Mouse (Mus musculus): ENCODE data around the gene Rccd1.

Gene Rccd1

DNA sequence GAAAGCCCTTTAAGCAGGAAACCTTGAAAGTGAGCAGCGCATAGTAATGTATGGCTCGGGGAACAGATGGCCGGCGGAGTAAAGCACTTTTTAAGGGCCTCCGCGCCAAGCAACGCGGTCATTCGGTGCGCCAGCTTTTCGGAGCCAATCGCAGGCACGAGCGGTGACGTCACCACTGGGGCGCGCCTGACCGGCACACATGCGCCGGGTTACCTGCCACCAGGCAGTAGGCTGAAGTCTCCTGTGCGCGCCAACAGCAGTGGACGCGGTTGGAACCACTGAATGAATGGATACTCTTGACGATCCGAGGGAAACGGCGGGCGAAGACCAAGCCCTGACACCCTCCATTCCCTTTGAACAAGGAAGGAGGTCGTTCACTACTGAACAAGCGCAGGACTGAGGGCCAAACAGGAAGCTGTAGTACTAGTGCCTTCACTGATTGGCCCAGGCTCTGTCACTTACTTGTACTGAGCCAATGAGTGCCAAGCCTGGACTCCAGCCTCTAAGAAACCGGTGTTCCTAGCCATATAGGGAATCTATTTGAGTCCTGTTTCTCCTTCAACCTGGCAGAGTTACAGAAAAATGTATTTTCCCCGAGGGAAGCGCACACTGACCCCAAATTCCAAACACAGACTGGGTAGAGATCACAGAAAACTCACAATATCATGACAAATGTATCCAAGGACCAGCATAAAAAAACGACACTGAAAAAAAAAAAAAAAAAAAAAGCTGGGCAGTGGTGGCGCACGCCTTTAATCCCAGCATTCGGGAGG lies at the start of gene Rccd1:
Gene Rccd1 (minus strand): TSS at position 412 of the 773 bp plus-strand sequence.
- in situ Hi-C loops (cut with MboI; ENCODE audit: low pct_unique_long_range_greater_than_20kb in 1 of 2, low sequenced_read_pairs in 2 of 2, unreplicated experiment in 1 of 2), result loop anchor here in 1 of 2 experiments (25.0 kb wide), 2 partner anchors 637 to 887 kb away; no protein-coding TSS in a partner anchor

DNA sequence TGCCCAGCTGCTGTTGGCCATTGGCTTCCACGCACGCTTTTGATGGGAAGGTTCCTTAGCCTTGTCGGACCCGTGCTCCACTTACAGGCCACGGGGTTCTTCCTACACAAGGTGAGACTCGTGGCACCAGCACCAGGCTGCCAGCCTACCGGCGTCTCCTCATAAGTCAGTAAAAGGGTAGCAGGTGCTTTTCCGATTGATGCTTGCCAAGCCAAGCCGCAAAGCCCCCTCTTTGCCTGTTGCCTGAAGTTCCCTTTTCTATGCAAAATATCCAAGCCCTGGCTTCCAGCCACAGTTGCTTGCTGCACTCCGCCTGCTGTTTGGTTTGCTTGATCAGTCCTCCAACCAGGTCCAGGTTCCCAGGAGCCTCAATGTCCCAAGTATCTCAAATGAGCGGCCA lies 49.6 kb upstream of the Rccd1 start:
- in situ Hi-C loops (cut with MboI; ENCODE audit: low pct_unique_long_range_greater_than_20kb in 1 of 2, low sequenced_read_pairs in 2 of 2, unreplicated experiment in 1 of 2), result loop anchor here (10.0 kb wide), 1 partner anchor 229 kb away; no protein-coding TSS in a partner anchor

DNA sequence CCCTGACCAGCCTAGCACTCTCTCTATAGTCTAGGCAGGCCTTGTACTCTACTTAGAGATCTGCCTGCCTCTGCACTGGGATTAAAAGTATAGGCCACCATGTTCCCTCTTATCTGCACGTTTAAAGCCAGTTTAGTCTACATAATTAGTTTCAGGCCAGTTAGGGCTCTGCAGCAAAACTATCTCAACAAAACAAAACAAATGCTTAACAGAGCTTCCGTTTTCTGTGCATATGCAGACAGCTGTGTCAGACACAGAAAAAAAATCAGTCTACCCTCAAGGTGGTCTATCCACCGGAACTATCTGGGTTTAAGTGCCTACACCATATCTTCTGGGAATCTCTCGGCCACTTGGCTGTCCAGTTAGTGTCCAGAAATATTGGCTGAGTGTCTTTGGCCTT lies 49.1 kb upstream of the Rccd1 start:
- in situ Hi-C loops (cut with MboI; ENCODE audit: low pct_unique_long_range_greater_than_20kb in 1 of 2, low sequenced_read_pairs in 2 of 2, unreplicated experiment in 1 of 2), result loop anchor here (10.0 kb wide), 1 partner anchor 229 kb away; no protein-coding TSS in a partner anchor

DNA sequence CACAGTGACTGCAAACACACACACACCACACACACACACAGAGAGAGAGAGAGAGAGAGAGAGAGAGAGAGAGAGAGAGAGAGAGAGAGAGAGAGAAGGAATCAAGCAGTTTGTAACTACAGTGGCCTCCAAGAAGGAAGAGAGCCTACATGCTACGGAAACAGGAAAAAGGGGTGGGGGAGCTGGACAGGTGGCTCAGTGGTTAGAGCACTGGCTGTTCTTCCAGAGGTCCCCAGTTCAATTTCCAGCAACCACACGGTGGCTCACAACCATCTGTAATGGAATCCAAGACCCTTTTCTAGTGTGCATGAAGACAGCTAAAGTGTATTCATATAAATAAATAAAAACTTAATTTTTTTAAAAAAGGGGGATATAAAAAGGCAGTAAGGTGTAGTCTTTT lies 48.4 kb upstream of the Rccd1 start:
- in situ Hi-C loops (cut with MboI; ENCODE audit: low pct_unique_long_range_greater_than_20kb in 1 of 2, low sequenced_read_pairs in 2 of 2, unreplicated experiment in 1 of 2), result loop anchor here (10.0 kb wide), 1 partner anchor 228 kb away; no protein-coding TSS in a partner anchor

GRCm38 (mm10) chr7:80372166-80372565 lies 47.9 kb upstream of the Rccd1 start:
- in situ Hi-C loops (cut with MboI; ENCODE audit: low pct_unique_long_range_greater_than_20kb in 1 of 2, low sequenced_read_pairs in 2 of 2, unreplicated experiment in 1 of 2), result loop anchor here (10.0 kb wide), 1 partner anchor 227 kb away; no protein-coding TSS in a partner anchor

DNA sequence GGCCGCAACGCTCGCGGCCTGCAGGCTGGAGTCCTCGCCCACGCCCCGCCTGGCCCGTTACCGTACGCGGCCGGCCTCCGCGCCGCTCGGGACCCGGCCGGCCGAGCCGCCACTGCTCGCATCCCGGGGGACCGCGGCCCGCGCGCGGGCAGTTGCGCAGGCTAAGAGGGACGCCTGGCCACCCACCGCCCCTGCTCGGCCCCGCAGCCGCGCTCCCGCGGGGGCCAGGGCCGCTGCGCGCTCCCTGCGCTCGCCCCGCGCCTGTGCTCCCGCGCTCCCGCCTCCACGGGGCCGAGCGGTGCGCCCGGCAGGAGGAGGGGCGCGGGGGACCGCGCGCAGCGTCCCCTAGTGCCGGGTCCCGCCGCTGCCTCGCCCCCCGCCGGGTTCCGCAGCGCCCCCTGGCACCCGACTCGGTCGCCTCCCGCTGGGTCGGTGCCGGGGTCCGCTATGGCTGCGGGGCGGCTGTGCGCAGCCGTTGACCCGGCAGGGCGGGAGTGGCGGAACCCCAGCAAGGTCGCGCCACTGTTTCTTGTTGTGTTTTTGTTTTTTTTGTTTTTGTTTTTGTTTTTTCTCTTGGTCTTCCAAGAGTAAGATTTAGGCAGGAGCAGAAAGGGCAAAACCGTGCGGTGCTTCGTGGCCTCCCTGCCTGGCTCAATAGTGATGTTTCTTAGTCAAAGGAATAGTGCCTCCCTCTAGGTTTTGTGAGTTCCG lies 46.9 kb upstream of the Rccd1 start, which contains the start of gene Man2a2:
Gene Man2a2 (minus strand): TSS at position 335 of the 711 bp plus-strand sequence.
- in situ Hi-C loops (cut with MboI; ENCODE audit: low pct_unique_long_range_greater_than_20kb in 1 of 2, low sequenced_read_pairs in 2 of 2, unreplicated experiment in 1 of 2), result loop anchor here (10.0 kb wide), 1 partner anchor 226 kb away; no protein-coding TSS in a partner anchor

- in situ Hi-C loops (cut with MboI; ENCODE audit: low pct_unique_long_range_greater_than_20kb in 1 of 2, low sequenced_read_pairs in 2 of 2, unreplicated experiment in 1 of 2), result loop anchor here (10.0 kb wide), 1 partner anchor 226 kb away; no protein-coding TSS in a partner anchor
Observed at GRCm38 (mm10) chr7:80370649-80371040, 46.4 kb upstream of the Rccd1 start.

DNA sequence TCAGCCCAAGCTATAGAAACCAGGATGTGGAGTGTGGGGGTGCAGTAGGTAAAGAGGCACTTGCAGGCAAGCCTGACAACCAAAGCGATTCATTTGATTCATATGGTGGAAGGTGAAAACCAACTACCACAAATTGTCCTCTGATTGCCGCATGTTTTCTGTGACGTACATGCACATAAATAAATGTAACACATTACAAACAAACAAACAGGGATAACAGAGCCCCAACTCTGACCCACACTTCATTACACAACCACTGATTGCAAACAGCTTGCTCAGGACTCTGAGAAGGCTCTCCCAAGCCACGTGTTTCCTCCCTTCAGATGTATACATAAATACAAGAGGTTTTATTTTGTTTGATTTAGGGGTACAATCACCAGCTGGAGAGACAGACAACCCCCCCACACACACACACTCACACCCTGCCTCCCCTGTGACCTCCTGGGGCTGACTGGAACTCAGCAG lies 45.7 kb upstream of the Rccd1 start:
- in situ Hi-C loops (cut with MboI; ENCODE audit: low pct_unique_long_range_greater_than_20kb in 1 of 2, low sequenced_read_pairs in 2 of 2, unreplicated experiment in 1 of 2), result loop anchor here (10.0 kb wide), 1 partner anchor 225 kb away; no protein-coding TSS in a partner anchor

DNA sequence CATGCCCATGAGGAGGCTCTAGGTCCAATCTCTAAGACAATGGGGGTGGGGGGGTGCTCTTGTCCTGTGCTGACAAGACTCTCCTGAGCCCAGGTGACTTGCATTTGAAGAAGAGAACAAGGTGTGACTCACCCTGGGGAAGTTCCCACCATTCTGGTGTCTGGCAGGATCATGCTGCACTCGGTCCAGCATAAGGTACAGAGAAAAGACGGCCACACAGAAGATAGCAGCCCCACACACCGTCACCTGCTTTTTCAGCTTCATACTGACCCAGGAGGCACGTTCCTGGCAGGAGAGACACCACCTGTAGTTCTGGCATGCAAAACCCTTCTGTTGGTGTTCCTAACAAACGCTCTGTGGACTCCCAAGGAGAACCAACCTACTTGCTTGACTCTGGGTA lies 45.2 kb upstream of the Rccd1 start:
- in situ Hi-C loops (cut with MboI; ENCODE audit: low pct_unique_long_range_greater_than_20kb in 1 of 2, low sequenced_read_pairs in 2 of 2, unreplicated experiment in 1 of 2), result no loop called here

DNA sequence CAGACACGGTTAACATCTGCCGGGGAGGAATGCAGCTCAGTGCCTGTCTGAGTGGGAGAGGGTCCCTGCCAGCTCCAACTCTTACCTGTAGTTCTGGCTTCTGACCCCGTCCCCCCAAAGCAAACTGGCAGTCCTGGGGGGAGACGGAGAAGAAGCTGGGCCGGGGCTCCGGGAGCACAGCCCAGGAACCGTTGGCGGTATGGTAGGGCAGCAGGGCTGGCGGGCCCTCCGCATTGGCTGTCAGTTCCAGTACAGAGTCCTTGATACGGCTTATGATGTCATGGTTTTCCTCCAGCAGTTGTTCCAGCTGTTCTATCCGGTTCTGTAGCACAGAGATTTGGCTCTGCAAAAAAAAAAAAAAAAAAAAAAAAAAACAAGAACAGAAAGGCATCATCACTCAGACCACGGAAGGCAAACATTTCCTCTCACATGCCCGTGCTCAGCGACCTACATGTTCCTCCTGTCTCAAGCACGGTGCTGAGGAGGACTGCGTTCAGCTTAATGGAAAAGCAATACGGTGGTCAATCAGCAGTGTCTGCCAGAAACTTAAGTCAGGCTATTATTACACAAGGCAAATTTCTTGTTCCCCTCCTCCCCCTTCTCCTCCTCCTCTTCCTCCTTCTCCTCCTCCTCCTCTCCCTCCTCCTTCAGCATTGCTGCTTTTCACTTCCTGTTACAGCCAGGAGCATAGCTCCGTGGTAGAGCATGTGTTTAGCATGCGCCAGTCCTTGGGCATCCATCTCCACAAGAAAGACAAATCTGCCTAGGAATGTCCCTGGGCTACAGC lies 44.6 kb upstream of the Rccd1 start:
- in situ Hi-C loops (cut with MboI; ENCODE audit: low pct_unique_long_range_greater_than_20kb in 1 of 2, low sequenced_read_pairs in 2 of 2, unreplicated experiment in 1 of 2), result no loop called here

GRCm38 (mm10) chr7:80368009-80368408 lies 43.8 kb upstream of the Rccd1 start:
- in situ Hi-C loops (cut with MboI; ENCODE audit: low pct_unique_long_range_greater_than_20kb in 1 of 2, low sequenced_read_pairs in 2 of 2, unreplicated experiment in 1 of 2), result no loop called here

DNA sequence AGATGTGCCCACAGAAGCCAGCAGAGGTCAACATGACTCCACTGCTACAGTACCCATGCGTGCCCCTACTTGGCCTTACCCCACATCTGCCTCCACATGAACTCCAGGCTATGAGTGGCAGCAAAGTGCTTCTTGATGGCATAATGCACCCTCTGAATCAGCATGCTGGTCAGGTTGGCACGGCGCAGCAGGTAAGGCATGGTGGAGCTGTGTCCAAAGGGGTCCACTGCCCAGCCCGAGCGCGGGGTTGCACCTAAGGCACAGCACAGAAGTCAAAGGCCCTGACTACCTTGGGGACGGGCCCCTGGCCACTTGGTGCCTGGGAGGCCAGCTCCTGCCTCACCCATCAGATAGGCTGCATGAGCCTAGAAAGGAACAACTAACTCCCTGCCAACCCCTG lies 43.0 kb upstream of the Rccd1 start:
- in situ Hi-C loops (cut with MboI; ENCODE audit: low pct_unique_long_range_greater_than_20kb in 1 of 2, low sequenced_read_pairs in 2 of 2, unreplicated experiment in 1 of 2), result no loop called here

- in situ Hi-C loops (cut with MboI; ENCODE audit: low pct_unique_long_range_greater_than_20kb in 1 of 2, low sequenced_read_pairs in 2 of 2, unreplicated experiment in 1 of 2), result no loop called here
Observed at GRCm38 (mm10) chr7:80365759-80366158, 41.5 kb upstream of the Rccd1 start.

- in situ Hi-C loops (cut with MboI; ENCODE audit: low pct_unique_long_range_greater_than_20kb in 1 of 2, low sequenced_read_pairs in 2 of 2, unreplicated experiment in 1 of 2), result no loop called here
Observed at GRCm38 (mm10) chr7:80360435-80360834, 36.2 kb upstream of the Rccd1 start.

DNA sequence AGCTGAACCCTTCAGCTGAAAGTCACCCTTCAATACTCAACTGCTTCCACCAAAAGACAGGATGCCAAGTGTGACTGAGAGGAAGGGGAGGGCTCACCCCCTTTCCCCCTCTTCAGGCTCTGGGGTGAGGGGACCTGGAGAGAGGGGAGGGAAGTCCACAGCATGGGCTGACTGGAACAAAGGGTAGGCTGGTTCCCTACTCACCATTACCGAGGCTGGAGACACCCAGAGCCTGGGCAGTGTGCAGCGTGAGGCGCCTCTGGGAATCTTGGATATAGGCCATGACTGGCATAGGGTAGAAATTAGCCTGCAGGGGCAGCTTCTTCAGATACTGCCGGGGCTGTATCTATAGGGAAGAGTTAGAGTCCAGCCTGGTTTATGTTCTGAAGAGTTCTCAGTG lies 33.8 kb upstream of the Rccd1 start:
- in situ Hi-C loops (cut with MboI; ENCODE audit: low pct_unique_long_range_greater_than_20kb in 1 of 2, low sequenced_read_pairs in 2 of 2, unreplicated experiment in 1 of 2), result no loop called here

DNA sequence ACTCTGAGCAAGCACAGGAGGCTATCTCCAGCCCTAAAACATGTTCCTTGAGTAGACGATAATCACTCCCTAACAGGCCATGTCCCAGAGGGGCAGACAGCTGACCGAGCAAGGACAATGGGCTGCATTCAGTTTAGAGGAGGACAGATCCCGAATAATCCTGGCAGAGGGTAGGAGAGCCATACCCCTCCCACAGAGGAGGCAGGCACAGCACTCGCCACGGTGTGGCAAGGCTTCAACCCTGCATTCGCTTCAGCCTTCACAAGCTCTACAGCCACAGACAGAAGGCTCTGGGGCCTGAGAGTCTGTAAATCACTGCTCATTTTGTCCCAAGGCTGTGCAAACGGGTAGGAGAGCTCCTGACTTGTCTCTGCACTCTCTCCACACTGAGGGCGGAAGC lies 32.9 kb upstream of the Rccd1 start:
- in situ Hi-C loops (cut with MboI; ENCODE audit: low pct_unique_long_range_greater_than_20kb in 1 of 2, low sequenced_read_pairs in 2 of 2, unreplicated experiment in 1 of 2), result no loop called here

GRCm38 (mm10) chr7:80356351-80356750 lies 32.1 kb upstream of the Rccd1 start:
- in situ Hi-C loops (cut with MboI; ENCODE audit: low pct_unique_long_range_greater_than_20kb in 1 of 2, low sequenced_read_pairs in 2 of 2, unreplicated experiment in 1 of 2), result no loop called here

DNA sequence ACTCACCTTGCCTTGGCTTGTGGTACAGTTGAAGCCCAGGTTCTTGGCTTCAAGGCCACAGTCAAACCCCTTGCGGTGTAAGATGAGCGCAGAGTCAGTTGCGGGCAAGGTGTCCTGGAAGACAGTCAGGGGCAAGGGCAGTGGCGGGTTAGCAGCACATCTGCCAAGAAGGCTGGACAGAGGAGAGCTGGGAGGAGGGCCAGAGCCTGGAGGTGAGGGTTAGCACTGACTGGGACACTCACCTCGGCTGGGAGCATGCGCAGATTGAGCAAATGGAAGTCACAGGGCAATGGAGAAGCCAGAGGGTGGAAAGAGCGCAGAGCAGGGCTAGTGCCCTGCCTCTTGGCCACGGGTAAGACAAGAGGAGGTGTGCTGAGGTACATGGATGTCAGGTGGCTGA lies 28.7 kb upstream of the Rccd1 start:
- in situ Hi-C loops (cut with MboI; ENCODE audit: low pct_unique_long_range_greater_than_20kb in 1 of 2, low sequenced_read_pairs in 2 of 2, unreplicated experiment in 1 of 2), result no loop called here
